ENCODE assay signal across 10 mouse cellular contexts in the genomic region with DNA sequence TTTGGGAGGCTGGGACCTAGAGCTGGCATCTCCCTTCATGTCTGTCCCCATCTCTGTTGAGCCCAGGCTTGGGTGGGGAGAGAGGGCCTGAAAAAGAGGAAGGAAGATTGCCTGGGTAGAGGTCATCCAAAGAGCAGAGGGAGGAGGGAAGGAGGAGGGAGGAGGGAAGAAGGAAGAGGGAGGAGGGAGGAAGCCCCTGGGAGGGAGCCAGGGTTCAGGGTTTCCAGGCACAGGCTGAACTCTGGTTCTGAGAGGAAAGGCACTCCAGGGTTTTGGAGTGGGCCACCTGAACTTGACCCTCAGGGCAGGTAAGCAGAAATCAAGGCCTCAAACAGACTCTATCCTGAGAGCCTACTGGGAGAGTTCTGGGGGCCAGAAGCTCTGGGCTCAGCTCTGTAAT. TPM values are rescaled to one million over a fixed set of nuclear protein-coding genes. Genes with fewer than 3 reads are reported as not detected.
A peak's percentile ranks its signal among the peaks of the same experiment; 100 is the strongest.
DNase-seq lines count a peak whose midpoint lies in the region; ATAC-seq and TF ChIP-seq lines count a peak whose summit lies in the region.
"Had no signal": no experiment of that assay in that cellular context is flagged by ENCODE, and none has a peak within 500 bp of the region (broad histone marks: within the 10 kb centered on the region; RNA-seq: fewer than 3 reads in every experiment).

No protein-coding gene starts in this region.

- no peak for TF ChIP-seq CTCF in spleen, adult 2 months (IDR thresholded peaks at IDR 0.05; ENCODE audit: extremely low read depth, insufficient read depth, insufficient read length, insufficient replicate concordance)

- peak overlapping the region; percentile 8; the same call in 1 of the 2 replicates for H3K27ac ChIP-seq in spleen, adult 2 months (ENCODE audit: insufficient read depth, low read length)
- peak overlapping the region; percentile 20 to 48; a peak in 2 of 4 replicates for H3K27ac ChIP-seq in heart, embryonic 14.5 days (replicated peaks in 1 of 2; ENCODE audit: control insufficient read depth in 1 of 2, insufficient read depth in 1 of 2, low read depth in 2 of 2, low read length in 2 of 2)
- peak overlapping the region; percentile 3; the same call in 1 of the 2 replicates for H3K27ac ChIP-seq in liver, embryonic 15.5 days (replicated peaks)

- TF ChIP-seq POLR2A in spleen, adult 2 months (IDR thresholded peaks at IDR 0.05; ENCODE audit: low read depth, low read length) = no peak
- TF ChIP-seq POLR2A in myocyte (IDR thresholded peaks at IDR 0.05; ENCODE audit: insufficient read length, low read depth) = no peak

- no peak for DNase-seq in spleen, adult 2 months (ENCODE audit: low read depth in 1 of 2, low spot score in 2 of 2)
- DNase-seq in spleen, postnatal 14 days (ENCODE audit: low spot score in 2 of 2) = no peak
- no peak for DNase-seq in left cerebral cortex, adult 8-10 months (ENCODE audit: low spot score in 2 of 2)
- DNase-seq in MN1 (ENCODE audit: low spot score) = no peak
- DNase-seq in cerebellum, adult 9-10 months = no peak

- no peaks in the 10 kb centered on the region for H3K36me3 ChIP-seq in spleen, adult 2 months (ENCODE audit: control insufficient read depth, insufficient read depth, low read length)
- no peaks in the 10 kb centered on the region for H3K36me3 ChIP-seq in heart, embryonic 14.5 days (ENCODE audit: control insufficient read depth, insufficient read depth, low read length)
- H3K36me3 ChIP-seq in liver, embryonic 15.5 days (replicated peaks) = no peaks in the 10 kb centered on the region
- H3K36me3 ChIP-seq in myocyte (ENCODE audit: control insufficient read depth, insufficient read depth) = no peaks in the 10 kb centered on the region

- no peak for ATAC-seq in heart, embryonic 14.5 days (ENCODE audit: insufficient number of reproducible peaks, insufficient read depth, low FRiP score, low read depth)
- ATAC-seq in liver, embryonic 15.5 days (ENCODE audit: insufficient read depth) = peak; percentile 22; the same call in 1 of the 2 replicates
- ATAC-seq: inflammation-experienced regulatory T-cells, adult 6 months had no signal

- H3K79me2 ChIP-seq in myocyte (ENCODE audit: control insufficient read depth, insufficient read depth) = no peaks in the 10 kb centered on the region

- peak overlapping the region; percentile 54; the same call in 1 of the 2 replicates for H3K9ac ChIP-seq in heart, embryonic 14.5 days (ENCODE audit: low read length)
- H3K9ac ChIP-seq in liver, embryonic 15.5 days = no peak overlapping the region

- H3K4me3 ChIP-seq in spleen, adult 2 months (ENCODE audit: extremely low read depth, insufficient read depth, insufficient read length) = no peak overlapping the region
- no peak overlapping the region for H3K4me3 ChIP-seq in heart, embryonic 14.5 days (ENCODE audit: control insufficient read depth in 1 of 2, insufficient read depth in 1 of 2, low read depth in 1 of 2, low read length in 2 of 2)
- peak overlapping the region; percentile 20 for H3K4me3 ChIP-seq in liver, embryonic 15.5 days (replicated peaks)
- H3K4me3 ChIP-seq in myocyte = peak overlapping the region; percentile 20

- H3K4me1 ChIP-seq in spleen, adult 2 months (ENCODE audit: control insufficient read depth, insufficient read depth, insufficient read length) = peaks cover 14% of the 10 kb centered on the region; the same call in 1 of the 2 replicates
- H3K4me1 ChIP-seq in heart, embryonic 14.5 days (ENCODE audit: control insufficient read depth in 2 of 2, insufficient read depth in 2 of 2, low read length in 2 of 2) = peaks cover 38 to 49% of the 10 kb centered on the region in 2 experiments
- H3K4me1 ChIP-seq in liver, embryonic 15.5 days (replicated peaks) = peaks cover 24% of the 10 kb centered on the region

- H3ac ChIP-seq in myocyte (ENCODE audit: control insufficient read depth, insufficient read length) = no peak overlapping the region

- H3K27me3 ChIP-seq in spleen, adult 2 months (ENCODE audit: control insufficient read depth, insufficient read depth, low read length) = 0 out of 2 replicates have a peak, but pooled peaks cover 2% of the 10 kb centered on the region
- no peaks in the 10 kb centered on the region; the same call in 1 of the 2 replicates for H3K27me3 ChIP-seq in heart, embryonic 14.5 days (ENCODE audit: control insufficient read depth, insufficient read depth, low read length)
- H3K27me3 ChIP-seq in liver, embryonic 15.5 days = peaks cover 23% of the 10 kb centered on the region
- H3K27me3 ChIP-seq in myocyte (ENCODE audit: control insufficient read depth, insufficient read depth, insufficient read length) = no peaks in the 10 kb centered on the region
- H3K27me3 ChIP-seq: Patski had no signal

- H3K4me2 ChIP-seq in heart, embryonic 14.5 days (ENCODE audit: low read length) = peak overlapping the region; percentile 39
- no peak overlapping the region for H3K4me2 ChIP-seq in liver, embryonic 15.5 days
- peak overlapping the region; percentile 73 for H3K4me2 ChIP-seq in myocyte (ENCODE audit: low read depth)

- H3K9me3 ChIP-seq in heart, embryonic 14.5 days (ENCODE audit: control insufficient read depth, low read length) = no peaks in the 10 kb centered on the region
- H3K9me3 ChIP-seq in liver, embryonic 15.5 days (replicated peaks) = no peaks in the 10 kb centered on the region

TF ChIP-seq in myocyte, 11 proteins besides CTCF, POLR2A, EP300 and RAD21:
- TF ChIP-seq CEBPB (IDR thresholded peaks at IDR 0.05; ENCODE audit: insufficient read depth, poor library complexity, severe bottlenecking) (no peak), POLR2AphosphoS2 (IDR thresholded peaks at IDR 0.05; ENCODE audit: insufficient read length, low read depth) (no peak), USF1 (IDR thresholded peaks at IDR 0.05; ENCODE audit: low read depth) (no peak), MYOD1 (IDR thresholded peaks at IDR 0.05; ENCODE audit: control insufficient read depth in 1 of 3, insufficient read length in 2 of 3, low read depth in 2 of 3) (no peak), REST (IDR thresholded peaks at IDR 0.05; ENCODE audit: insufficient read depth, insufficient read length) (no peak), TCF12 (IDR thresholded peaks at IDR 0.05; ENCODE audit: insufficient read depth, poor library complexity, severe bottlenecking) (no peak), SRF (IDR thresholded peaks at IDR 0.05; ENCODE audit: control insufficient read depth, insufficient read length, low read depth) (no peak), MYOG (IDR thresholded peaks at IDR 0.05; ENCODE audit: control insufficient read depth in 1 of 3, insufficient read depth in 1 of 3, insufficient read length in 2 of 3, low read depth in 2 of 3) (no peak), MAX (IDR thresholded peaks at IDR 0.05; ENCODE audit: low read depth) (no peak), TCF3 (IDR thresholded peaks at IDR 0.05; ENCODE audit: insufficient read length, low read depth) (no peak), E2F4 (IDR thresholded peaks at IDR 0.05; ENCODE audit: insufficient read depth) (no peak)

RNA-seq across cellular contexts. Expression of gene Ptgs1, which starts 13.7 kb away (rescaled TPM):
- 44.4 and 45.2 TPM in 2 replicates for polyA plus RNA-seq in spleen, adult 2 months (2012; rRNA removed)
- 26.7 and 31.0 TPM in 2 replicates for polyA plus RNA-seq in heart, embryonic 14.5 days (2014; fragmentation: Nextera tagmentation; extraction: Ambion mirVana)
- polyA plus RNA-seq in liver, embryonic 15.5 days (2015; fragmentation: Nextera tagmentation; extraction: Ambion mirVana) = 20.9 and 22.8 TPM in 2 replicates
- 122 TPM for polyA plus RNA-seq in myocyte (2012; fragmentation: generic; extraction: Trizol)
- total RNA-seq in left cerebral cortex, adult 8-10 months (2022) = 10 to 100 TPM; 23.9 to 31.0 (median 27.8) TPM

Comparison
In these comparisons a context has a peak if more than half of its experiments do, and no peak if none do; other contexts are left out.
1. H3K4me3 ChIP-seq: peak in liver, embryonic 15.5 days (single experiment) and myocyte (single experiment); none in spleen, adult 2 months (single experiment) and heart, embryonic 14.5 days (0 of 2).
2. Peak in every context shown above with its lines, with median percentiles within 50 percentile points of each other: H3K27ac ChIP-seq.